Mouse (Mus musculus): ENCODE measurements around the gene Rgs9bp. TPM values are rescaled to one million over a fixed set of nuclear protein-coding genes. Genes with fewer than 3 reads are reported as not detected.
A peak's percentile ranks its signal among the peaks of the same experiment; 100 is the strongest.

The Rgs9bp gene
- under 1 TPM; 0.07 TPM for total RNA-seq (2021)
- long read RNA-seq, experiment 1 = 0 reads
- long read RNA-seq, experiment 2 = 0 reads

- intact Hi-C loops (cut with DNase I) = loop anchor here (5.0 to 10.0 kb wide), 2 partner anchors 33 to 251 kb away; partner anchors contain the start of gene Rhpn2
- DNase-seq = peak; percentile 33 to 47
These were observed at the start of gene Rgs9bp for GRCm38 (mm10) chr7:35585191-35586054. Gene Rgs9bp (minus strand): TSS chr7:35585582.

- intact Hi-C loops (cut with DNase I) = no loop called here
- peak; percentile 21 to 22 for DNase-seq
These were observed 43.1 kb upstream of the Rgs9bp start for GRCm38 (mm10) chr7:35628496-35628895.

GRCm38 (mm10) chr7:35627371-35627770 lies 42.0 kb upstream of the Rgs9bp start:
- DNase-seq = no peak
- intact Hi-C loops (cut with DNase I) = no loop called here

GRCm38 (mm10) chr7:35626038-35626437 lies 40.7 kb upstream of the Rgs9bp start:
- no peak for DNase-seq
- intact Hi-C loops (cut with DNase I) = no loop called here

GRCm38 (mm10) chr7:35622626-35623025 lies 37.2 kb upstream of the Rgs9bp start:
- intact Hi-C loops (cut with DNase I) = no loop called here
- no peak for DNase-seq

GRCm38 (mm10) chr7:35617513-35617912 lies 32.1 kb upstream of the Rgs9bp start:
- intact Hi-C loops (cut with DNase I) = no loop called here
- no peak for DNase-seq

GRCm38 (mm10) chr7:35609245-35609644 lies 23.9 kb upstream of the Rgs9bp start:
- no peak for DNase-seq
- intact Hi-C loops (cut with DNase I) = no loop called here

GRCm38 (mm10) chr7:35606816-35607215 lies 21.4 kb upstream of the Rgs9bp start:
- no peak for DNase-seq
- intact Hi-C loops (cut with DNase I) = no loop called here

- DNase-seq = no peak
- intact Hi-C loops (cut with DNase I) = no loop called here
These were observed 17.4 kb upstream of the Rgs9bp start for GRCm38 (mm10) chr7:35602766-35603165.

GRCm38 (mm10) chr7:35601106-35601505 lies 15.7 kb upstream of the Rgs9bp start:
- intact Hi-C loops (cut with DNase I) = no loop called here
- no peak for DNase-seq

- intact Hi-C loops (cut with DNase I) = no loop called here
- no peak for DNase-seq
These were observed 14.6 kb upstream of the Rgs9bp start for GRCm38 (mm10) chr7:35600031-35600430.

- intact Hi-C loops (cut with DNase I) = no loop called here
These were observed 14.1 kb upstream of the Rgs9bp start for GRCm38 (mm10) chr7:35599492-35599891.

GRCm38 (mm10) chr7:35594311-35594710 lies 8.9 kb upstream of the Rgs9bp start:
- DNase-seq = no peak
- intact Hi-C loops (cut with DNase I) = no loop called here

More at GRCm38 (mm10) chr7:35599492-35599891, 14.1 kb upstream of the Rgs9bp start:
- no peak for DNase-seq

GRCm38 (mm10) chr7:35590731-35591191 lies 5.4 kb upstream of the Rgs9bp start:
- intact Hi-C loops (cut with DNase I) = no loop called here
- DNase-seq = peak; percentile 13 to 44

GRCm38 (mm10) chr7:35589485-35589884 lies 4.1 kb upstream of the Rgs9bp start:
- intact Hi-C loops (cut with DNase I) = loop anchor here (5.0 to 10.0 kb wide), 2 partner anchors 37 to 255 kb away; partner anchors contain the start of gene Rhpn2
- no peak for DNase-seq

GRCm38 (mm10) chr7:35588680-35589428 lies 3.5 kb upstream of the Rgs9bp start:
- intact Hi-C loops (cut with DNase I) = loop anchor here (5.0 to 10.0 kb wide), 2 partner anchors 37 to 254 kb away; partner anchors contain the start of gene Rhpn2
- DNase-seq = no peak

GRCm38 (mm10) chr7:35587728-35588127 lies 2.3 kb upstream of the Rgs9bp start:
- intact Hi-C loops (cut with DNase I) = loop anchor here (5.0 to 10.0 kb wide), 2 partner anchors 35 to 253 kb away; partner anchors contain the start of gene Rhpn2
- DNase-seq = no peak

GRCm38 (mm10) chr7:35586906-35587445 lies 1.6 kb upstream of the Rgs9bp start:
- DNase-seq = no peak

GRCm38 (mm10) chr7:35586055-35586905 lies 898 bp upstream of the Rgs9bp start, which contains the start of gene Ankrd27:
Gene Ankrd27 (plus strand): TSS chr7:35586244.
- peak; percentile 91 to 95 for DNase-seq
- intact Hi-C loops (cut with DNase I) = loop anchor here (5.0 to 10.0 kb wide), 2 partner anchors 34 to 251 kb away; partner anchors contain the start of gene Rhpn2

More at GRCm38 (mm10) chr7:35586906-35587445, 1.6 kb upstream of the Rgs9bp start:
- intact Hi-C loops (cut with DNase I) = loop anchor here (5.0 to 10.0 kb wide), 2 partner anchors 35 to 252 kb away; partner anchors contain the start of gene Rhpn2
